Mouse (Mus musculus) CH12.LX (cell line): ENCODE results near the gene Elof1.

Experiments used
- CHD2 ChIP-seq: IDR thresholded peaks from 2 replicates; pipeline ENCODE4 v1.6.1; 2011; ENCODE audit warnings: low read length, improper control_type of control experiment
- E2F4 ChIP-seq: IDR thresholded peaks from 2 replicates; pipeline ENCODE4 v1.6.1; 2011; ENCODE audit warnings: low read depth, low read length, improper control_type of control experiment; ENCODE audit not compliant: insufficient replicate concordance
- POLR2A ChIP-seq: IDR thresholded peaks from 2 replicates; pipeline ENCODE4 v1.6.1; 2011; ENCODE audit warnings: low read depth, mild to moderate bottlenecking, improper control_type of control experiment, low read length
- TBP ChIP-seq: conservative IDR thresholded peaks from 2 replicates; pipeline ENCODE4 v1.6.1; 2011; ENCODE audit warnings: low read depth, low read length, improper control_type of control experiment

GRCm38 (mm10) chr9:22092746-22093145 is 24.2 kb downstream of the Elof1 start:
- no peak for TF ChIP-seq CHD2
- no peak for TF ChIP-seq E2F4
- no peak for TF ChIP-seq POLR2A
- TF ChIP-seq TBP: no peak
